21 mouse cellular contexts compared by ENCODE assay signal in genomic region chr13:117105151-117105660, GRCm38 (mm10).
DNase-seq lines count a peak whose midpoint lies in the region; ATAC-seq lines count a peak whose summit lies in the region.
"Had no signal": no experiment of that assay in that cellular context is flagged by ENCODE, and none has a peak within 500 bp of the region (broad histone marks: within the 10 kb centered on the region; RNA-seq: fewer than 3 reads in every experiment).

No protein-coding gene starts in this region.

- intact Hi-C loops in left cerebral cortex, postnatal 4 days (cut with DNase I), result no loop called here

- H3K9me3 ChIP-seq in hindbrain, embryonic 14.5 days (ENCODE audit: control insufficient read depth, low read length), result no peaks in the 10 kb centered on the region
- H3K9me3 ChIP-seq: embryonic facial prominence, embryonic 13.5 days; forebrain, embryonic 10.5 days; heart, embryonic 13.5 days; hindbrain, embryonic 13.5 days; stomach, embryonic 15.5 days had no signal

- H3K4me1 ChIP-seq in hindbrain, embryonic 14.5 days (replicated peaks; ENCODE audit: control insufficient read depth, insufficient read depth, low read length), result no peaks in the 10 kb centered on the region
- H3K4me1 ChIP-seq: embryonic facial prominence, embryonic 13.5 days; forebrain, embryonic 10.5 days; heart, embryonic 13.5 days; hindbrain, embryonic 13.5 days; stomach, embryonic 15.5 days had no signal

- peak; percentile 50 for DNase-seq in adrenal gland, adult 2 months
- DNase-seq in adrenal gland, adult 18-20 months (ENCODE audit: low spot score in 2 of 2), result no peak
- DNase-seq in left cerebral cortex, postnatal 4 days, result peak; percentile 13
- no peak for DNase-seq in left cerebral cortex, adult 11 months (ENCODE audit: low spot score)
- peak; percentile 27 for DNase-seq in adrenal gland, postnatal 25 days
- DNase-seq in lung, postnatal 36 days, result peak; percentile 17
- DNase-seq in urinary bladder, postnatal 4 days (ENCODE audit: low spot score in 2 of 2), result no peak
- DNase-seq in hindbrain, embryonic 14.5 days (ENCODE audit: low spot score), result no peak
- DNase-seq: cerebellum, adult 9-10 months; gastrocnemius, postnatal 10 days; heart, adult 18-20 months; kidney, adult 8-10 months; kidney, postnatal 36 days; midbrain, embryonic 14.5 days; thymus, adult 18-20 months had no signal

- H3K36me3 ChIP-seq in hindbrain, embryonic 14.5 days (replicated peaks; ENCODE audit: control insufficient read depth, insufficient read depth), result no peaks in the 10 kb centered on the region
- H3K36me3 ChIP-seq: embryonic facial prominence, embryonic 13.5 days; forebrain, embryonic 10.5 days; G1E; heart, embryonic 13.5 days; hindbrain, embryonic 13.5 days; stomach, embryonic 15.5 days had no signal

- no peak for ATAC-seq in hindbrain, embryonic 14.5 days (ENCODE audit: low FRiP score)

- 59% methylated on average over 1 of the region's 1 CpGs for WGBS in hindbrain, embryonic 14.5 days

- no peaks in the 10 kb centered on the region for H3K27me3 ChIP-seq in hindbrain, embryonic 14.5 days (ENCODE audit: control insufficient read depth, insufficient read depth, low read length)
- H3K27me3 ChIP-seq: embryonic facial prominence, embryonic 13.5 days; heart, embryonic 13.5 days; hindbrain, embryonic 13.5 days; stomach, embryonic 15.5 days had no signal

- no peak overlapping the region for H3K27ac ChIP-seq in hindbrain, embryonic 14.5 days
- H3K27ac ChIP-seq: embryonic facial prominence, embryonic 13.5 days; forebrain, embryonic 10.5 days; heart, embryonic 13.5 days; hindbrain, embryonic 13.5 days; stomach, embryonic 15.5 days had no signal

- H3K4me2 ChIP-seq in hindbrain, embryonic 14.5 days (replicated peaks), result no peak overlapping the region
- H3K4me2 ChIP-seq: embryonic facial prominence, embryonic 13.5 days; heart, embryonic 13.5 days; hindbrain, embryonic 13.5 days; stomach, embryonic 15.5 days had no signal

- no peak overlapping the region for H3K4me3 ChIP-seq in hindbrain, embryonic 14.5 days (replicated peaks; ENCODE audit: low read length)
- H3K4me3 ChIP-seq: embryonic facial prominence, embryonic 13.5 days; forebrain, embryonic 10.5 days; heart, embryonic 13.5 days; hindbrain, embryonic 13.5 days; stomach, embryonic 15.5 days had no signal

- no peak overlapping the region for H3K9ac ChIP-seq in hindbrain, embryonic 14.5 days
- H3K9ac ChIP-seq: embryonic facial prominence, embryonic 13.5 days; heart, embryonic 13.5 days; hindbrain, embryonic 13.5 days; stomach, embryonic 15.5 days had no signal

Comparison
In these comparisons a context has a peak if more than half of its experiments do, and no peak if none do; other contexts are left out.
1. DNase-seq: peak in adrenal gland, adult 2 months (single experiment), left cerebral cortex, postnatal 4 days (single experiment), adrenal gland, postnatal 25 days (single experiment) and lung, postnatal 36 days (single experiment); none in adrenal gland, adult 18-20 months (0 of 2), left cerebral cortex, adult 11 months (single experiment), urinary bladder, postnatal 4 days (0 of 2) and hindbrain, embryonic 14.5 days (single experiment).